Mouse (Mus musculus) telencephalon, adult 2 months (tissue): ENCODE results near the gene Srm.

Experiments used
- DNase-seq: peaks from one replicate; pipeline ENCODE4 v3.0.0-alpha.2; 2011; ENCODE audit warnings: low read depth, low spot score

The Srm gene

GRCm38 (mm10) chr4:148601871-148602270 lies 10.6 kb downstream of the Srm start:
- no peak for DNase-seq

GRCm38 (mm10) chr4:148602357-148603120 lies 11.2 kb downstream of the Srm start, which contains the start of gene Masp2:
Gene Masp2 (plus strand): TSS chr4:148602554.
- no peak for DNase-seq

- DNase-seq, result no peak
These were observed 12.3 kb downstream of the Srm start for GRCm38 (mm10) chr4:148603376-148604139.

GRCm38 (mm10) chr4:148604141-148604540 lies 12.8 kb downstream of the Srm start:
- peak; percentile 80 for DNase-seq

GRCm38 (mm10) chr4:148604541-148605165 lies 13.3 kb downstream of the Srm start:
- DNase-seq, result no peak

- peak; percentile 46 for DNase-seq
These were observed 16.5 kb downstream of the Srm start for GRCm38 (mm10) chr4:148607758-148608157.

GRCm38 (mm10) chr4:148609805-148610204 lies 18.5 kb downstream of the Srm start:
- no peak for DNase-seq

- DNase-seq, result no peak
These were observed 19.5 kb downstream of the Srm start for GRCm38 (mm10) chr4:148610631-148611364.

GRCm38 (mm10) chr4:148612557-148612956 lies 21.3 kb downstream of the Srm start:
- no peak for DNase-seq

- DNase-seq, result no peak
These were observed 22.4 kb downstream of the Srm start for GRCm38 (mm10) chr4:148613738-148614137.

GRCm38 (mm10) chr4:148619805-148620204 lies 28.5 kb downstream of the Srm start:
- no peak for DNase-seq

- no peak for DNase-seq
These were observed 29.4 kb downstream of the Srm start for GRCm38 (mm10) chr4:148620718-148621117.

- no peak for DNase-seq
These were observed 31.2 kb downstream of the Srm start for GRCm38 (mm10) chr4:148622485-148622884.

GRCm38 (mm10) chr4:148623609-148624008 lies 32.3 kb downstream of the Srm start:
- DNase-seq, result no peak

GRCm38 (mm10) chr4:148625010-148625409 lies 33.7 kb downstream of the Srm start:
- DNase-seq, result no peak

GRCm38 (mm10) chr4:148625756-148626622 lies 34.7 kb downstream of the Srm start:
- DNase-seq, result no peak

- DNase-seq, result peak; percentile 91
These were observed 35.4 kb downstream of the Srm start, which contains the start of gene Tardbp for GRCm38 (mm10) chr4:148626623-148627185. Gene Tardbp (minus strand): TSS chr4:148627019.

- no peak for DNase-seq
These were observed 35.9 kb downstream of the Srm start for GRCm38 (mm10) chr4:148627246-148627645.

- no peak for DNase-seq
These were observed 40.9 kb downstream of the Srm start for GRCm38 (mm10) chr4:148632013-148632692.
